Mouse (Mus musculus) stomach, embryonic 14.5 days (tissue): ENCODE data around the gene Gm3285. TPM values are rescaled to one million over a fixed set of nuclear protein-coding genes. Genes with fewer than 3 reads are reported as not detected.

ENCODE experiments used
- ATAC-seq: fragments of 200-750 bp; cut with Nextera tagmentation; 2 replicates; pipeline ENCODE4 v1.8.0; 2017; ENCODE audit warnings: low read depth, moderate TSS enrichment; ENCODE audit not compliant: insufficient number of reproducible peaks, insufficient read depth, low FRiP score
- H3K27ac ChIP-seq: fragments of 300-500 bp; sonication (generic); 2 replicates; pipeline ENCODE4 v1.5.1; 2014; ENCODE audit warnings: mild to moderate bottlenecking, low read length, moderate library complexity, mixed read lengths
- H3K27me3 ChIP-seq: fragments of 300-500 bp; sonication (generic); 2 replicates; pipeline ENCODE4 v1.6.1; 2014; ENCODE audit warnings: low read length, control low read depth, mixed read lengths; ENCODE audit not compliant: control insufficient read depth, insufficient read depth
- H3K36me3 ChIP-seq: fragments of 300-500 bp; sonication (generic); 2 replicates; pipeline ENCODE4 v1.6.1; 2014; ENCODE audit warnings: mild to moderate bottlenecking, control low read depth, low read length, moderate library complexity, mixed read lengths; ENCODE audit not compliant: control insufficient read depth, insufficient read depth
- H3K4me1 ChIP-seq: fragments of 300-500 bp; sonication (generic); 2 replicates; pipeline ENCODE4 v1.6.1; 2014; ENCODE audit warnings: low read length, control low read depth, mixed read lengths; ENCODE audit not compliant: control insufficient read depth, insufficient read depth
- H3K4me2 ChIP-seq: fragments of 300-500 bp; sonication (generic); replicated peaks from 2 replicates; pipeline ENCODE4 v1.6.1; 2014; ENCODE audit warnings: low read depth, low read length, control low read depth
- H3K4me3 ChIP-seq: fragments of 300-500 bp; sonication (generic); 2 replicates; pipeline ENCODE4 v1.5.1; 2014; ENCODE audit warnings: low read depth, low read length, control low read depth
- H3K9ac ChIP-seq: fragments of 300-500 bp; sonication (generic); replicated peaks from 2 replicates; pipeline ENCODE4 v1.6.1; 2014; ENCODE audit warnings: low read depth, mild to moderate bottlenecking, control low read depth, low read length, moderate library complexity, mixed read lengths
- H3K9me3 ChIP-seq: fragments of 300-500 bp; sonication (generic); 2 replicates; pipeline ENCODE4 v1.6.1; 2016; ENCODE audit warnings: low read depth, low read length, control low read depth; ENCODE audit not compliant: control insufficient read depth
- WGBS: fragments of 180-500 bp; shearing (Covaris S2); extraction: QIAGEN DNeasy Blood & Tissue Kit; methylation state at CpG from one replicate; pipeline ENCODE4 v1.1.7; 2014; 5-methylcytosine and 5-hydroxymethylcytosine counted together
- polyA plus RNA-seq: library from polyadenylated mRNA; unstranded; fragments of >200 nt; fragmentation: Nextera tagmentation; extraction: Ambion mirVana; gene quantifications from 2 replicates; pipeline ENCODE4 v1.2.1, GENCODE M21; 2014

Gm3285 gene
- polyA plus RNA-seq, 1 experiment from 2014 or later, result not detected

DNA sequence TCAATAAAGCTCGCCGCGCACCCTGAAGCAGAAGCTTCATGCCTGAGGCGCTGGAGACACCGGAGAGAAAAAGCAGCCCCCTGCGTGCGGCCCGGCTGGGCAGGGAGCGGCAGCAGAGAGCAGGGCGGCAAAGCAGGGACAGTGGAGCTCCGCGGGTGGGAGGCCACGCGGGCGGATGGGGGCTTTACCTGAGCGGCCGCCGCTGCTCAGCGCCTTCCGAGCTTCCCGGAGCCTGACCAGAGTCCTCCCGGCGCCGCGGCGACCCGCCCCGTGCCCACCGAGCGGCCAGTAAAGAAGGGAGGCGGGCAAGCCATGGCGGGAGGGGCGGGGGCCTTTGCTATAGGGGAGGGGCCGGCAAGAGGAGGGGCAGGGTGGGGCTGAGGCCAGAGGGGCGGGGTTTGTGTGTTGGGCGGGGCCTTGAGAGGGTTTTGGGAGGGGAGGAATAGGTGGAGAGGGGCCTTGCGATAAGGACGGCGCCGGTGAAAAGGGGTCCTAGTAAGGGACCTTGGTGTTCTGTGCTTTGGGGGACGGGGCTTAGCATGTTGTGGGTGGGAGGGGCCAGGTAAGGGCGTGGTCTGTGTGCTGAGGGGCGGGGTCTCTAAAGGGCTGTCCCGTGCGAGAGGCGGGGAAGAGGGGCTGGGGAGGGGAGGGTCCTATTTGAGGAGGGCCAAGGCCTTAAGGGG is 40.6 kb downstream of the Gm3285 start, which contains the start of gene Lrrc3:
Lrrc3 (minus strand) TSS at position 326 of the 683 bp plus-strand sequence.
- ATAC-seq, result peak; percentile 79
- Histone ChIP-seq H3K27me3 (no peaks in the 10 kb centered on the region), H3K4me2 (peak within 1 kb of the TSS; percentile 73), H3K4me3 (peak within 1 kb of the TSS; percentile 49), H3K36me3 (no peaks in the 10 kb centered on the region), H3K4me1 (no peaks in the 10 kb centered on the region), H3K27ac (no peak within 1 kb of the TSS), H3K9ac (peak within 1 kb of the TSS; percentile 43), H3K9me3 (no peaks in the 10 kb centered on the region)
- under 1% methylated on average over 44 of the region's 46 CpGs for WGBS

- H3K4me1 ChIP-seq, result no peaks in the 10 kb centered on the region
- 8% methylated on average over 34 of the region's 35 CpGs for WGBS
Measured at GRCm38 (mm10) chr10:77902894-77903715, 41.3 kb downstream of the Gm3285 start.

More at GRCm38 (mm10) chr10:77902894-77903715, 41.3 kb downstream of the Gm3285 start:
- Histone ChIP-seq H3K27ac (no peak overlapping the region), H3K9ac (no peak overlapping the region), H3K9me3 (no peaks in the 10 kb centered on the region), H3K4me2 (peak overlapping the region; percentile 73), H3K27me3 (no peaks in the 10 kb centered on the region), H3K36me3 (no peaks in the 10 kb centered on the region), H3K4me3 (peak overlapping the region; percentile 49)
- ATAC-seq, result peak; percentile 86

Other genes with a start within 250 kb of the Gm3285 start
- gene Ube2g2, start 239.7 kb upstream of the Gm3285 start, polyA plus RNA-seq, result 41.5 and 44.3 TPM in 2 replicates
- 0.71 and 1.2 TPM in 2 replicates for gene Tspear, start 175.4 kb upstream of the Gm3285 start, polyA plus RNA-seq
- not detected in 2 replicates for gene Gm19402, start 171.2 kb upstream of the Gm3285 start, polyA plus RNA-seq
- not detected in 2 replicates for gene Gm9508, start 164.7 kb upstream of the Gm3285 start, polyA plus RNA-seq
- not detected in 2 replicates for gene Gm10272, start 155.3 kb upstream of the Gm3285 start, polyA plus RNA-seq
- not detected in 2 replicates for gene Gm10024, start 150.5 kb upstream of the Gm3285 start, polyA plus RNA-seq
- gene Gm10142, start 146.2 kb upstream of the Gm3285 start, polyA plus RNA-seq, result not detected in 2 replicates
- not detected in 2 replicates for gene Krtap12-1, start 141.4 kb upstream of the Gm3285 start, polyA plus RNA-seq
- not detected in 2 replicates for gene Gm10100, start 135.5 kb upstream of the Gm3285 start, polyA plus RNA-seq
- gene Gm18596, start 119.3 kb upstream of the Gm3285 start, polyA plus RNA-seq, result not detected in 2 replicates
- not detected in 2 replicates for gene Gm9736, start 110.6 kb upstream of the Gm3285 start, polyA plus RNA-seq
- not detected in 2 replicates for gene Gm3233, start 102.3 kb upstream of the Gm3285 start, polyA plus RNA-seq
- gene Gm3238, start 90.7 kb upstream of the Gm3285 start, polyA plus RNA-seq, result not detected in 2 replicates
- not detected in 2 replicates for gene Gm7138, start 85.0 kb upstream of the Gm3285 start, polyA plus RNA-seq
- not detected in 2 replicates for gene Gm3250, start 79.4 kb upstream of the Gm3285 start, polyA plus RNA-seq
- not detected in 2 replicates for gene Gm7137, start 73.8 kb upstream of the Gm3285 start, polyA plus RNA-seq
- gene Gm9639, start 66.9 kb upstream of the Gm3285 start, polyA plus RNA-seq, result not detected in 2 replicates
- gene Gm19668, start 62.8 kb upstream of the Gm3285 start, polyA plus RNA-seq, result not detected in 2 replicates
- not detected in 2 replicates for gene Gm9507, start 50.1 kb upstream of the Gm3285 start, polyA plus RNA-seq
- not detected in 2 replicates for gene Gm2696, start 47.3 kb upstream of the Gm3285 start, polyA plus RNA-seq
- gene Krtap10-4, start 34.9 kb upstream of the Gm3285 start, polyA plus RNA-seq, result not detected in 2 replicates
- gene Krtap10-10, start 26.0 kb upstream of the Gm3285 start, polyA plus RNA-seq, result not detected in 2 replicates
- not detected in 2 replicates for gene Gm36176, start 15.2 kb upstream of the Gm3285 start, polyA plus RNA-seq
- gene Gm10318, start 9.1 kb upstream of the Gm3285 start, polyA plus RNA-seq, result not detected in 2 replicates
- gene Lrrc3, start 40.6 kb downstream of the Gm3285 start, polyA plus RNA-seq, result 5.4 and 6.7 TPM in 2 replicates
- 1.5 TPM in 2 replicates for gene Trpm2, start 108.6 kb downstream of the Gm3285 start, polyA plus RNA-seq
- gene 1810043G02Rik, start 116.5 kb downstream of the Gm3285 start, polyA plus RNA-seq, result 36.7 and 38.1 TPM in 2 replicates
- gene Pfkl, start 148.1 kb downstream of the Gm3285 start, polyA plus RNA-seq, result 161 and 196 TPM in 2 replicates
- gene Dnmt3l, start 180.0 kb downstream of the Gm3285 start, polyA plus RNA-seq, result 0.71 TPM in 1 of 2 replicates, not detected in the other
- 0.27 and 0.56 TPM in 2 replicates for gene Aire, start 181.6 kb downstream of the Gm3285 start, polyA plus RNA-seq
- 5.6 and 6.1 TPM in 2 replicates for gene Icosl, start 207.3 kb downstream of the Gm3285 start, polyA plus RNA-seq